Mouse (Mus musculus): Measurements from ENCODE around the gene Shisa3.

DNA sequence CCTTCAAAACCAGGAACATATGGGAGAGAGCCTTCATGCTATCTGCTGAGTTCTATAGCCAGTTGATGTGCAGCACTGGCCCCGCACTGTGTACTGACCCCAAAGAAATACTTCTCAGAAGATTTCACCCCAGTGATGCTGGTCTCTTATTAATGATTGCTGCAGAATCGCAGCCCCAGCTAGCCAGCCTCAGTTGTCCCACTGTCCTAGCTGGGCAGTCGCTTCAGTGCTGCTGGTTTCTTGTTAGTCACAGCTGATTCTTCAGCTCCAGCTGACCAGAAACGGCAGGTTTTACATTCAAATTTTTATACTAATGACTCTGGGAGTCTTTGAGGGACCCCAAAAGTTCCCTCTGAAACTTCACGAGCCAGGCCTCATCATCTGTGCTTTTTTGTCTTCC, 42.3 kb downstream of the Shisa3 start:
- TF ChIP-seq CTCF (IDR thresholded peaks at IDR 0.05; ENCODE audit: control insufficient read depth, insufficient read depth, insufficient read length) (no peak), USF1 (IDR thresholded peaks at IDR 0.05; ENCODE audit: low read depth) (no peak)
